Mouse (Mus musculus): Measurements from ENCODE around the gene Rbm26.

DNA sequence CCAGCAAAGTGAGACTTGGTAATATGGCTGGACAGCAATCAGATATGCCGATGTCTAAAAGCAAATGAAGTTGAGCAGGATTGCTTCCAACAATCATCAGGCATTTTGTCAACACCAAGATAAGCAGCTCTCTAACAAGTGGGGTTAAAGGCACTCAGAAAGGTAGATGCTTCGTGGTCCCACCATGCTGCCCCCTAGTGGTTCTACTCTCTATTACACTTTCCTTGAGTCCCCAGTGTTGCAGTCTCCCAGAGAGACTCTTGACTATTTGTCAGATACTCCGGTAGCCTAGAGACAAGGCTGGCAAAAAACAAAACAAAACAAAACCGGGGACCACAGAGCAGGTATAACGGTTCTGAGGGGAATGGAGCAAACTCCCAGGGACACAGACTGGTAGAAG is 21.3 kb upstream of the Rbm26 start:
- TF ChIP-seq POLR2A (IDR thresholded peaks at IDR 0.05; ENCODE audit: borderline replicate concordance, extremely low read depth, low read depth, low read length) (no peak), CTCF (IDR thresholded peaks at IDR 0.05; ENCODE audit: insufficient read depth, low read length) (no peak; the same call in 1 of the 2 replicates)

Data from lung, adult 2 months (tissue).